Mouse (Mus musculus): ENCODE data around the gene Mpig6b. TPM values are rescaled to one million over a fixed set of nuclear protein-coding genes. Genes with fewer than 3 reads are reported as not detected.
A peak's percentile ranks its signal among the peaks of the same experiment; 100 is the strongest.

The Mpig6b gene
- polyA plus RNA-seq, 2 experiments: 2.3 to 4.0 TPM

DNA sequence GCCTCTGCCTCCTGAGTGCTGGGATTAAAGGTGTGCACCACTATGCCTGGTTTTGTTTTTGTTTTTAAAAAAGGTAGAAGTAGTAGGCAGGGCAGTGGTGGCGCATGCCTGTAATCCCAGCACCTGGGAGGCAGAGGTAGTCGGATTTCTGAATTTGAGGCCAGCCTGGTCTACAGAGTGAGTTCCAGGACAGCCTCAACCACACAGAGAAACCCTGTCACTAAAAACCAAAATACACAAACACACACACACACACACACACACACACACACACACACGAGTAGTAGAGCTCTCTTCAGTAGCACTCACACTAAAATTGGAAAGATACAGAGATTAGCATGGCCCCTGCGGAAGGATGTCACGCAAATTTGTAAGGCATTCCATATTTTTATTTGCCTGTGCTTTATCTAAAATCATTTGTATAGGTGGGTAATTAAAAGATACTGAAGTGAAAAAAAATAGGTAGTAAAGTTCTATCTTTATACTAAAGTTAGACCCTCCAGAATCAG, 17.0 kb downstream of the Mpig6b start:
- H3K27ac ChIP-seq: peak overlapping the region; percentile 81
- WGBS (ENCODE audit: insufficient replicate concordance): 32% methylated on average over 5 of the region's 5 CpGs
- peak overlapping the region; percentile 98 for H3K4me2 ChIP-seq (ENCODE audit: low read depth)
- H3K27me3 ChIP-seq (ENCODE audit: control insufficient read depth, insufficient read depth, low read length): no peaks in the 10 kb centered on the region
- DNase-seq (ENCODE audit: low read depth in 3 of 3, low spot score in 3 of 3) (no peak), ATAC-seq (ENCODE audit: insufficient read depth) (no peak)
- H3K4me3 ChIP-seq (ENCODE audit: insufficient read depth in 1 of 2, low read depth in 2 of 2, low read length in 2 of 2): peak overlapping the region in 1 of 2 experiments; percentile 81; a peak in 1 of 4 replicates
- H3K4me1 ChIP-seq (replicated peaks; ENCODE audit: control insufficient read depth in 2 of 2, insufficient read depth in 2 of 2, low read length in 1 of 2): peaks cover 57 to 59% of the 10 kb centered on the region in 2 experiments
- H3K36me3 ChIP-seq (replicated peaks; ENCODE audit: control insufficient read depth, insufficient read depth, low read depth): peaks cover 20% of the 10 kb centered on the region
- no peak overlapping the region; the same call in 1 of the 2 replicates for H3K9ac ChIP-seq (replicated peaks)
- TF ChIP-seq EP300 (IDR thresholded peaks at IDR 0.05; ENCODE audit: low read depth): no peak
- no peak for TF ChIP-seq CTCF (IDR thresholded peaks at IDR 0.05; ENCODE audit: low read depth)
- H3K9me3 ChIP-seq (ENCODE audit: control insufficient read depth, low read length): no peaks in the 10 kb centered on the region

DNA sequence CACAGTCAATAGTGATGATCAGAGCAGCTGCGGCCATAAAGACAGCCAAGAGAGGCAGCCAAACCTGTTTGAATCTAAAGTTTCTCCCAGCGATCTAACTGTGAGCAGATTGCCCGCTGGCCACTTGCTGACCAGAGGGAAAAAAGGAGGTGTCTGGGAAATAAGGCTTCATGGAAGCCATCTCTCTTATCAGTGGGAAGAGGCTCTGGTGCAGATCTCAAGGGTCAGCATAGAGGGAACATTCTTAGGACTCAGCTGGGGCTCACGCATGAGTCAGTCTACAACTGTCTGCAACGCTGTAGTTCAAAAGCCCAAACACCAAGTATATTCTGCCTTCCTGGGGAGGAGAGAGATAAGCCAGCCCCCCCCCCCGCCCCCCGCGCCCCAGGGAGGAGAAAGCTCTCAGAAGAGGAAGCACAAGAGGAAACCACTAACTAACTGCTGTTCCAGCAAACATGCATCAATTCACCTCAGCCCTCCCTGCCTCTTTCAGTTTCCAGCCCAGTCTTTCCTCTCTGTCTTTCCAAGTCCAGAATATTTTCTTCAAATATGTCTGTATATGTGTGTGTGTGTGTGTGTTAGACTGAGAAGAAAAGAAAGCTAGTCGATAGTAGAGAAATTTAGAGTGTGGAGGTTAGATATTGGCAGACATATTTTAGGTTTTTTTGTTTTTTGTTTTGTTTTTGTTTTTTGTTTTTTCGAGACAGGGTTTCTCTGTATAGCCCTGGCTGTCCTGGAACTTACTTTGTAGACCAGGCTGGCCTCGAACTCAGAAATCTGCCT, 17.6 kb downstream of the Mpig6b start:
- DNase-seq (ENCODE audit: low read depth in 3 of 3, low spot score in 3 of 3) (no peak), ATAC-seq (ENCODE audit: insufficient read depth) (no peak)
- H3K4me2 ChIP-seq (ENCODE audit: low read depth): peak overlapping the region; percentile 98
- peak overlapping the region; percentile 57 for H3K9ac ChIP-seq (replicated peaks)
- H3K4me1 ChIP-seq (replicated peaks; ENCODE audit: control insufficient read depth in 2 of 2, insufficient read depth in 2 of 2, low read length in 1 of 2): peaks cover 63 to 65% of the 10 kb centered on the region in 2 experiments
- WGBS (ENCODE audit: insufficient replicate concordance): 3% methylated on average over 11 of the region's 11 CpGs
- no peaks in the 10 kb centered on the region for H3K9me3 ChIP-seq (ENCODE audit: control insufficient read depth, low read length)
- H3K36me3 ChIP-seq (replicated peaks; ENCODE audit: control insufficient read depth, insufficient read depth, low read depth): peaks cover 14% of the 10 kb centered on the region
- H3K27me3 ChIP-seq (ENCODE audit: control insufficient read depth, insufficient read depth, low read length): no peaks in the 10 kb centered on the region
- peak overlapping the region; percentile 34 to 38 for H3K4me3 ChIP-seq (ENCODE audit: insufficient read depth in 1 of 2, low read depth in 2 of 2, low read length in 2 of 2)
- peak overlapping the region; percentile 81 for H3K27ac ChIP-seq
- no peak for TF ChIP-seq CTCF (IDR thresholded peaks at IDR 0.05; ENCODE audit: low read depth)
- TF ChIP-seq EP300 (IDR thresholded peaks at IDR 0.05; ENCODE audit: low read depth): no peak

DNA sequence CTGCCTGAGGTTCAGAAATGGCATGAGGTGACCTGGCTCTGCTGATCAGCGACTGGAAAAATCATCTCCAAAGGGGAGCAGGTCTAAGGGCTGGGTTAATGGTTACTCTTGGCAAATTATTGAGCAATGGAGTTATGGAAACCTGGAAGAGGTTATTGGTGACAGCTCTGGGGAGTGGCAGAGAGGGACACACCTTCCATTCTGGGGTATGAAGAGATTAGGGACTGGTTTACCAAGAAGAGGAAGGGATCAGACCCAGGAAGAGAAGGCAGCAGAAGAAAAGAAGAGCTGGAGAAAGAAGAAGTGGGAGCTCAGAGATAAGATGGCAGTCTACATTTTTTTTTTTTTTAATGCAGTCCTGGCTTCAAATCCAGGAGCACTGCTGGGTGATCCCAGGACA, 18.3 kb downstream of the Mpig6b start:
- peak overlapping the region; percentile 98 for H3K4me2 ChIP-seq (ENCODE audit: low read depth)
- WGBS (ENCODE audit: insufficient replicate concordance): 9% methylated on average over 1 of the region's 1 CpGs
- peak overlapping the region; percentile 57 for H3K9ac ChIP-seq (replicated peaks)
- H3K4me3 ChIP-seq (ENCODE audit: insufficient read depth in 1 of 2, low read depth in 2 of 2, low read length in 2 of 2): peak overlapping the region; percentile 34 to 38; a peak in 3 of 4 replicates
- H3K4me1 ChIP-seq (replicated peaks; ENCODE audit: control insufficient read depth in 2 of 2, insufficient read depth in 2 of 2, low read length in 1 of 2): peaks cover 63 to 65% of the 10 kb centered on the region in 2 experiments
- H3K36me3 ChIP-seq (replicated peaks; ENCODE audit: control insufficient read depth, insufficient read depth, low read depth): peaks cover 7% of the 10 kb centered on the region
- peak; percentile 14; the same call in 1 of the 2 replicates for TF ChIP-seq EP300 (IDR thresholded peaks at IDR 0.05; ENCODE audit: low read depth)
- TF ChIP-seq CTCF (IDR thresholded peaks at IDR 0.05; ENCODE audit: low read depth): no peak
- H3K9me3 ChIP-seq (ENCODE audit: control insufficient read depth, low read length): no peaks in the 10 kb centered on the region
- ATAC-seq (ENCODE audit: insufficient read depth): no peak
- peak in 2 of 3 experiments; percentile 51 to 64 for DNase-seq (ENCODE audit: low read depth in 3 of 3, low spot score in 3 of 3)
- H3K27ac ChIP-seq: peak overlapping the region; percentile 81
- H3K27me3 ChIP-seq (ENCODE audit: control insufficient read depth, insufficient read depth, low read length): no peaks in the 10 kb centered on the region

DNA sequence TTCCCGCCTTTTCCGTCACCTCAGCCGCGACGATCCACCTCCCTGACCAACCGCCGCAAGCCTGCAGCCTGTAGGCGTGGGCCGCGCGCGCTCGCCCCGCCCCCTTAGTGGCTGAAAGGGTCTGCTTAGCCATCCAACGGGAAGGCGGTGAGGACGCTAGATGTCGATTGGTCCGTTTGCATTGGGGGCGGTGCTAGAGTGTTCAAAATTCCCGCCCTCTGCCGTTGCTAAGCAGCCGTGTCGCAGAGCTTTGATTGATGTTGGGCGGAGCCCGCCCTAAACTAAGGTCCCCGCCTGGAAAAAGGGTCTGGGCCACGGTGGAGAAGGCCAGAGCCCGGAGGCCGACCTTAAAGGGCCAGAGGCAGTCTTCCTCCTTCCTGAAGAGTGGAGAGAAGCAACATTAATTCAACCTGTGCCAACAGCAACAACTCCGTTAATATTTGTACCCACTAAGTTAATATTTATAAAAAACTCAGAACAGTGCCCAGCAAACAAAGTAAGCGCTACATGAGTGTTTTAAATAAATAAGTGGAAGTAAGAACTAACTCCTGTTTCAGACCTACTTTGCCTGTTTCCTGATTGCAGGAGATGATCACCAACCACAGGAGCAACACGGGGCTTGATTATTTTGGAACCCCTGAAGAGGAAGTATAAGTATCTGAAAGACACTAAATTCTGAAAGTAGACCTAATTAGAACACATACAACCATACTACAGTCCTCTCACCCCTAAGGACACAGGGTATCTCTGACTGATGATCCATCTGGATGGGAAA, 19.1 kb downstream of the Mpig6b start, which contains the start of gene Msh5:
Gene Msh5 (minus strand): TSS at position 65 of the 775 bp plus-strand sequence.
- H3K4me1 ChIP-seq (replicated peaks; ENCODE audit: control insufficient read depth in 2 of 2, insufficient read depth in 2 of 2, low read length in 1 of 2): peaks cover 58 to 61% of the 10 kb centered on the region in 2 experiments
- no peaks in the 10 kb centered on the region for H3K36me3 ChIP-seq (replicated peaks; ENCODE audit: control insufficient read depth, insufficient read depth, low read depth)
- peak; percentile 88 for ATAC-seq (ENCODE audit: insufficient read depth)
- TF ChIP-seq CTCF (IDR thresholded peaks at IDR 0.05; ENCODE audit: low read depth): 0 out of 2 replicates have a peak, but pooled peaks have one; percentile 3
- no peak for TF ChIP-seq EP300 (IDR thresholded peaks at IDR 0.05; ENCODE audit: low read depth)
- peak within 1 kb of the TSS; percentile 81 for H3K27ac ChIP-seq
- WGBS (ENCODE audit: insufficient replicate concordance): 1% methylated on average over 33 of the region's 33 CpGs
- H3K27me3 ChIP-seq (ENCODE audit: control insufficient read depth, insufficient read depth, low read length): no peaks in the 10 kb centered on the region
- DNase-seq (ENCODE audit: low read depth in 3 of 3, low spot score in 3 of 3): peak; percentile 96 to 97 (median 97)
- no peaks in the 10 kb centered on the region for H3K9me3 ChIP-seq (ENCODE audit: control insufficient read depth, low read length)
- peak within 1 kb of the TSS; percentile 94 for H3K9ac ChIP-seq (replicated peaks)
- peak within 1 kb of the TSS; percentile 98 for H3K4me2 ChIP-seq (ENCODE audit: low read depth)
- peak within 1 kb of the TSS; percentile 68 to 70 for H3K4me3 ChIP-seq (ENCODE audit: insufficient read depth in 1 of 2, low read depth in 2 of 2, low read length in 2 of 2)
